Mouse (Mus musculus) thymus, postnatal 10 days (tissue): ENCODE results near the gene Grpel1.

Experiments used
- DNase-seq, 2 experiments: peaks; one replicate each; pipeline ENCODE4 v3.0.0; 2021; ENCODE audit warnings: low spot score in 2 of 2

Grpel1 gene

DNA sequence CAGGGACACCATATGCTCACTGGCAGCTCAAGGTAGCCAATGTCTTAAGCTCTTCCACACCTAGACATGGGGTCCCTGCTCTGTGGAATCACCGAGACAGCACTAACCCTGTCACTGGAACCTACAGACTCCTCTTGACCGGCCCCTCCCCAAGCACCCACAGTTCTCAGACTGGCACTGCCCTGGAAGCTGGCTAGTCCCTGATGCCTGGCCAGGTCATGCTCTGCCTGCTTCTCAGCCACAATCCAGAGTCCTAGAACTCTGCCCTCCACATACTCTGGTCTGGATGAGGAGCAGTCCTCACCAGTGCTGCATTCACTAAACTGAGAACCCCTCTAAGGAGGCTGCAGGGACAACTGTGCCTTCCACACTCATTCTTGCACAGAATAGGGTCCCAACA is 46.2 kb downstream of the Grpel1 start:
- no peak for DNase-seq

GRCm38 (mm10) chr5:36515126-36515525 is 50.3 kb downstream of the Grpel1 start:
- no peak for DNase-seq

GRCm38 (mm10) chr5:36515558-36515957 is 50.8 kb downstream of the Grpel1 start:
- no peak for DNase-seq

DNA sequence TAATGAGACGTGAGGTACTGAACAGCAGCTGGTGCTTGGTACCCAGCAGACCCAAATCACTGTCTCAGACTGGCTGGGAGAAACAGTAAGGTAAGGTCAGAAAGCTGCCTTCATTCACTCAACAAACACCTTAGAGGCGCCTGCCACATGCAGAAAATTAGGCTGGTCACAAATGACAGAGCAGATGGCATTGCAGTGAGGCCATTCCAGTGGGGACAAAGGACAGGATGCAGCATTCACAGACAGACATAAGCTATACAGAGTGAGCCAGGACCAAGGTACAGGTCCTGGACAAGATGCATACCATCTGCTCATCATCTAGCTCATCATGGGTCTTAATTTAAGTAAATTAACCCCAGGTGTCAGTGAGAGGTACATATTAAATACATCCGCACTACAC is 52.8 kb downstream of the Grpel1 start:
- DNase-seq: no peak

- DNase-seq: peak; percentile 14 to 30
Observed at GRCm38 (mm10) chr5:36519751-36520150, 55.0 kb downstream of the Grpel1 start.

GRCm38 (mm10) chr5:36522782-36523181 is 58.0 kb downstream of the Grpel1 start:
- no peak for DNase-seq

- no peak for DNase-seq
Observed at GRCm38 (mm10) chr5:36523219-36523703, 58.5 kb downstream of the Grpel1 start.
